Mouse (Mus musculus) adipose tissue, adult 10 weeks (tissue): Measurements from ENCODE around the gene Cops8. TPM values are rescaled to one million over a fixed set of nuclear protein-coding genes. Genes with fewer than 3 reads are reported as not detected.

Experiments used
- polyA plus RNA-seq: library from polyadenylated mRNA; stranded (reverse); fragments of 350-450 nt; fragmentation: Illumina TruSeq; extraction: RNeasy Lipid Tissue Mini Kit (QIAGEN cat#74804); gene quantifications from one replicate; pipeline ENCODE4 v1.2.3, GENCODE M21; 2014; ENCODE audit warnings: low read depth, low replicate concordance

Cops8 gene
- polyA plus RNA-seq: 45.0 TPM

DNA sequence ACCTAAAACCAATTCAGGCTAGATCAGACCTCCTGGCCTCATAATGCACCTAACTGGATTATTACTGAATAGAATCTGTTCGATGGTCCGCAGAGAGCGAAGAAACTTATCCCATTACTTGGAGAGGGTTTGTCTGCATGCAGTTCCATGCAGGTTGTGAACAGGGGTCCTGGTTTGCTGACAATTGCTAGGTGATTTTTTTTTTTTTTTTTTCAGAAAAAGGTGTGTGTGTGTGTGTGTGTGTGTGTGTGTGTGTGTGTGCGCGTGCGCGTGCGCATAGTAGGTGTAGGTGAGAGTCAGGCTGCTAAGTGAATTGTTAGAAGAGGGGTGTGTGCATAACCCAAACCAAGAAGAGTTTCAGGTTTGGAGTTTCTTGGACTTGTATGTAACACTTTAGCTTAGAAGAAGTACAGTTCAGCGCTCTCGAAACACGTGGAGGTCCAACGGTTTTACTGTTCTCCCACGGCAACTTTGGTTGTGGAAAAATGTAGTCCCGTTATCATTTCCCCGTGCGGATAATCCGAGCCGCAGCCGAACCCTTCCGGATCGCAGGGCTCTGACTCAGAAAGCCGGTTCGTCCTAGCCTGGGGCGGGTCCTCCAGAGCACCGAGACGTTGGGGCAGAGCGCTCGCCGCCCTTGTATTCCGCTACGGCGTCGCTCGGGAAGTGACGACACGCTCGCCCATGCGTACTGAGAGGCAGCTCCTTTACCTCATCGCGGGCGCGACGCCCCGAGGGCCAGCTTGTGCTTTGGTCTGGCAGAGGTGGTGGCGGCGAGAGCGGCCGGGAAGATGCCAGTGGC, at the start of gene Cops8:
Gene Cops8, plus strand, starts transcription at position 223 of the 802 bp plus-strand sequence.

Other genes starting within 250 kb of the Cops8 start
- gene Col6a3, start 241.0 kb downstream of the Cops8 start, polyA plus RNA-seq: 68.9 TPM